Mouse (Mus musculus): ENCODE measurements around the gene Olfr309. TPM values are rescaled to one million over a fixed set of nuclear protein-coding genes. Genes with fewer than 3 reads are reported as not detected.

The Olfr309 gene
- total RNA-seq (2023): not detected

DNA sequence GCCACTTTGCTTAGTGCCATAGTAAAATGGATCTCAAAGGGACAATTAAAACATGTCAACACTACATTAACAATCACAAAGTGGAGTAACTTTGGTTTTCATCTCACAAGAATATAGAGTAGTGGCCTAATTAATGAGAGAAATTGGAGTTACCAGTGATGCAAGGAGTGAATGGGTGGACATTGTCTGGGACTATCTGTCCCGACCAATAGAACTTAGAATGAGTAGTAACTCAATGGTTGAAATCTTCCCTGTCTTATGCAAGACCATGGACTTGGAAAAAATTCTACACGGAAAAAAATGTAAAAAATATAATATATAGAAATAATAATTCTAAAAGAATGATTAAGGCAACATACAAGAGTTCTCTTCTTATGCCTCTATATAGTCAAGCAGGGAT is at the start of gene Olfr309:
Gene Olfr309 (minus strand): TSS at position 101 of the 400 bp plus-strand sequence.

DNA sequence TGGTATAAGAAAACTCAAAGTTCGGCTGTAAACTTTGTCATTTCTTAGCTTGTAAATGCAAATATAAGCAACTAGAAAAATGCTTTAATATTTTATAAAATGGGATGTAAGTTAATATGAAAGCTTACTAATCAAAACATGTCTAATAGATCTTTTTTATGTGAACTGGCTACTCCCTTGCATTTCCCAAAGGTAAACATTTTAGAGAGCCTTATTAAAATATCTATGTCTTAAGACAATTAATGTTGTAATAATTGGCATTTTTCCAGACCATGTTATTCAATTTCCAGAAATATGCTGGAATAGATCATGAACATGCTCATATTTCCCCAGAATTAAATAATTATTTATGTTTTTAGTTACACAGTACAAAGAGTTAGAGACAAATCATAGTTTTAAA is 24.0 kb upstream of the Olfr309 start, which contains the start of gene Olfr307:
Gene Olfr307 (minus strand): TSS at position 101 of the 400 bp plus-strand sequence.

DNA sequence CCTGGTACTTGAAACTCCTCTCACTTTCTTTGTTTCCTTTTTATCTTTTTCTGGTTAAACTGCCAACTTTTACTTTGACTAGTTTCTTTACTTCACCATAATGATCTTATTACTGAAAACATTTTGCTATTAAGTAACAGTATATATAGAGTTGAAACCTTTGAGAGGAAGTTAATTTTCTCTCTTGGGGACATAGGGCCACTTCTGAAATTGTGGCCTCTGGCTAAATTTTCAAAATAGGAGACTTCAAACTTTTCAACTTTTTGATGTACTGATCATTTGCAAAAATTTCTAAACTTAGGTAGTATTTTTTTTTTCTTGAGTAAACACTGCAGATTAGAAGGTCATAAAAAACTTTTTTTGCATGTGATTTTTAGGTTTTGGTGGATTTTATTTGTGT is 12.0 kb upstream of the Olfr309 start, which contains the start of gene Olfr308:
Gene Olfr308 (minus strand): TSS at position 101 of the 400 bp plus-strand sequence.

DNA sequence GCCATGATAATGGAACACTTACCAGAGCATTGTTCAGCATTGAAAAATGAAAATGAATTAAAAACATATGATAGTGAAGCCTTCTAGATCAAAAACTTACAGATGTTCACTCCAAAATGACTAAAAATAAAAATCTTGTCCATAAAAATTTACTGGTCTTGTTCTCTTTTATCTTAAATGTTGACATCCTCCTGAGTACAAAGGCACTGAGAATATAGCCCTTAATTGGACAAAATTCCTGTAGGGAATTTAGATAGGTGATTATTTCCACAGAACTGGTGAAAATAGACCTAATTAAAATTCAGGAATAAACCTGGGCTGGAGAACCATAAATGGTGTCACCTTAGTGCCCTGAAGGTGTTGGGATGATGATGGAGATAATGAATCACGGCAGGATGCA is 36.4 kb downstream of the Olfr309 start, which contains the start of gene Olfr310:
Gene Olfr310 (minus strand): TSS at position 101 of the 400 bp plus-strand sequence.

Other genes starting within 250 kb of the Olfr309 start
- not detected for gene Vmn2r75, start 141.9 kb downstream of the Olfr309 start, total RNA-seq (2023)
- gene Vmn2r76, start 67.4 kb downstream of the Olfr309 start, total RNA-seq (2023): not detected
- not detected for gene Olfr310, start 36.5 kb downstream of the Olfr309 start, total RNA-seq (2023)
- not detected for gene Olfr308, start 11.9 kb upstream of the Olfr309 start, total RNA-seq (2023)
- gene Olfr307, start 23.9 kb upstream of the Olfr309 start, total RNA-seq (2023): not detected
- gene Olfr305, start 53.2 kb upstream of the Olfr309 start, total RNA-seq (2023): not detected
- not detected for gene Olfr304, start 73.0 kb upstream of the Olfr309 start, total RNA-seq (2023)
- gene Olfr303, start 84.1 kb upstream of the Olfr309 start, total RNA-seq (2023): not detected
- not detected for gene Olfr301, start 90.1 kb upstream of the Olfr309 start, total RNA-seq (2023)
- not detected for gene Olfr299, start 146.2 kb upstream of the Olfr309 start, total RNA-seq (2023)
- gene Olfr298, start 178.8 kb upstream of the Olfr309 start, total RNA-seq (2023): not detected
- gene Olfr297, start 206.3 kb upstream of the Olfr309 start, total RNA-seq (2023): not detected